Mouse (Mus musculus) adrenal gland, postnatal 25 days (tissue): ENCODE measurements around the gene Trim16. TPM values are rescaled to one million over a fixed set of nuclear protein-coding genes. Genes with fewer than 3 reads are reported as not detected.

Source experiments
- total RNA-seq: library from RNA; stranded (reverse); gene quantifications from 2 replicates; pipeline ENCODE4 v1.2.3, GENCODE M21; 2021

Trim16 gene
- total RNA-seq, 1 experiment from 2014 or later: 5.9 TPM

Other genes with a start within 250 kb of the Trim16 start
- gene Trpv2, start 245.7 kb upstream of the Trim16 start, total RNA-seq: 1.6 and 1.9 TPM in 2 replicates
- gene Lrrc75a, start 171.7 kb upstream of the Trim16 start, total RNA-seq: 37.2 and 44.9 TPM in 2 replicates
- gene Mmgt2, start 171.6 kb upstream of the Trim16 start, total RNA-seq: 35.7 and 49.0 TPM in 2 replicates
- 4.4 and 5.4 TPM in 2 replicates for gene Zfp287, start 88.3 kb upstream of the Trim16 start, total RNA-seq
- gene Gm10428, start 67.1 kb upstream of the Trim16 start, total RNA-seq: not detected in 2 replicates
- 2.1 and 2.5 TPM in 2 replicates for gene Zfp286, start 30.8 kb upstream of the Trim16 start, total RNA-seq
- gene Fbxw10, start 26.8 kb downstream of the Trim16 start, total RNA-seq: 1.1 and 2.4 TPM in 2 replicates
- gene Tvp23b, start 59.2 kb downstream of the Trim16 start, total RNA-seq: 31.4 and 58.5 TPM in 2 replicates
- not detected in 2 replicates for gene Cdrt4, start 131.0 kb downstream of the Trim16 start, total RNA-seq
- gene Tekt3, start 241.4 kb downstream of the Trim16 start, total RNA-seq: 0.18 TPM in 1 of 2 replicates, not detected in the other